Mouse (Mus musculus) heart, adult 9 months (tissue): ENCODE measurements around the gene Ankib1.
A peak's percentile ranks its signal among the peaks of the same experiment; 100 is the strongest.

Source experiments
- DNase-seq, 2 experiments: peaks; one replicate each; pipeline ENCODE4 v3.0.0; 2022; ENCODE audit warnings: low spot score in 2 of 2

Gene Ankib1

GRCm38 (mm10) chr5:3646991-3647707 lies 155.6 kb downstream of the Ankib1 start:
- DNase-seq: peak; percentile 24 to 32

- no peak for DNase-seq
These were observed 156.2 kb downstream of the Ankib1 start for GRCm38 (mm10) chr5:3646539-3646938.

- no peak for DNase-seq
These were observed 157.4 kb downstream of the Ankib1 start for GRCm38 (mm10) chr5:3645326-3645725.

GRCm38 (mm10) chr5:3644621-3645020 lies 158.1 kb downstream of the Ankib1 start:
- DNase-seq: no peak
